Mouse (Mus musculus) MEL (cell line): ENCODE data around the gene Mrgprg. TPM values are rescaled to one million over a fixed set of nuclear protein-coding genes. Genes with fewer than 3 reads are reported as not detected.
A peak's percentile ranks its signal among the peaks of the same experiment; 100 is the strongest.

ENCODE experiments used
- DNase-seq: peaks from one replicate; pipeline ENCODE4 v3.0.0; 2011; ENCODE audit warnings: low read depth, low spot score
- H3K27ac ChIP-seq: 2 replicates; pipeline ENCODE4 v1.5.1; 2012; ENCODE audit warnings: low read depth, mild to moderate bottlenecking, control low read depth, low read length, moderate library complexity; ENCODE audit not compliant: control insufficient read depth
- H3K27me3 ChIP-seq, 2 experiments: fragments of 150-350 bp in 1 of 2; sonication (generic) in 1 of 2; 2 replicates each; pipeline ENCODE4 v1.6.1; 2012; ENCODE audit warnings: low read length in 2 of 2, mild to moderate bottlenecking in 2 of 2, improper control_type of control experiment in 1 of 2, moderate library complexity in 1 of 2; ENCODE audit not compliant: insufficient read depth in 2 of 2, control insufficient read depth in 1 of 2
- H3K36me3 ChIP-seq, 2 experiments: 2 replicates each; pipeline ENCODE4 v1.6.1; 2012 to 2014; ENCODE audit warnings: low read length in 2 of 2, improper control_type of control experiment in 1 of 2, inconsistent platforms in 1 of 2, mild to moderate bottlenecking in 1 of 2; ENCODE audit not compliant: insufficient read depth in 2 of 2, control insufficient read depth in 1 of 2
- H3K4me1 ChIP-seq, 2 experiments: fragments of 150-350 bp in 1 of 2; sonication (generic) in 1 of 2; 2 replicates each; pipeline ENCODE4 v1.6.1; 2012; ENCODE audit warnings: low read length in 2 of 2, improper control_type of control experiment in 1 of 2, mild to moderate bottlenecking in 1 of 2; ENCODE audit not compliant: insufficient read depth in 2 of 2, control insufficient read depth in 1 of 2
- H3K4me3 ChIP-seq, 2 experiments: fragments of 150-350 bp in 1 of 2; sonication (generic) in 1 of 2; 2 replicates each; pipeline ENCODE4 v1.5.1; 2012; ENCODE audit warnings: low read depth in 2 of 2, low read length in 2 of 2, mild to moderate bottlenecking in 2 of 2, moderate library complexity in 2 of 2, control low read depth in 1 of 2, improper control_type of control experiment in 1 of 2; ENCODE audit not compliant: control insufficient read depth in 1 of 2, insufficient read depth in 1 of 2
- H3K79me2 ChIP-seq: 2 replicates; pipeline ENCODE4 v1.6.1; 2012; ENCODE audit warnings: mild to moderate bottlenecking, low read length, moderate library complexity; ENCODE audit not compliant: control insufficient read depth, poor library complexity, insufficient read depth
- H3K9ac ChIP-seq: 2 replicates; pipeline ENCODE4 v1.6.1; 2012; ENCODE audit warnings: low read depth, mild to moderate bottlenecking, control low read depth, low read length, moderate library complexity; ENCODE audit not compliant: control insufficient read depth, poor library complexity, severe bottlenecking
- H3K9me3 ChIP-seq: fragments of 150-350 bp; sonication (generic); replicated peaks from 2 replicates; pipeline ENCODE4 v1.6.1; 2012; ENCODE audit warnings: mild to moderate bottlenecking, low read length, improper control_type of control experiment, moderate library complexity; ENCODE audit not compliant: insufficient read depth
- BHLHE40 ChIP-seq: IDR thresholded peaks from 2 replicates; pipeline ENCODE4 v1.6.1; 2012; ENCODE audit warnings: low read depth, mild to moderate bottlenecking, inconsistent platforms, low read length, improper control_type of control experiment, borderline replicate concordance
- CHD1 ChIP-seq: IDR thresholded peaks from 2 replicates; pipeline ENCODE4 v1.6.1; 2012; ENCODE audit warnings: low read depth, mild to moderate bottlenecking, inconsistent platforms, low read length, improper control_type of control experiment
- CHD2 ChIP-seq: IDR thresholded peaks from 2 replicates; pipeline ENCODE4 v1.6.1; 2011; ENCODE audit warnings: low read length, improper control_type of control experiment
- CTCF ChIP-seq, 3 experiments: IDR thresholded peaks in 2 of 3; conservative IDR thresholded peaks in 1 of 3; 2 replicates each; pipeline ENCODE4 v1.5.1; 2011 to 2012; ENCODE audit warnings: low read length in 3 of 3, low read depth in 2 of 3, mild to moderate bottlenecking in 2 of 3, improper control_type of control experiment in 1 of 3, inconsistent platforms in 1 of 3, mixed read lengths in 1 of 3, moderate library complexity in 1 of 3; ENCODE audit not compliant: control insufficient read depth in 1 of 3, insufficient read depth in 1 of 3, poor library complexity in 1 of 3, severe bottlenecking in 1 of 3
- ELF1 ChIP-seq: IDR thresholded peaks from 2 replicates; pipeline ENCODE4 v1.6.1; 2014; ENCODE audit warnings: low read depth, mild to moderate bottlenecking, inconsistent platforms, low read length, improper control_type of control experiment, moderate library complexity
- EP300 ChIP-seq, 2 experiments: IDR thresholded peaks; 2 replicates each; pipeline ENCODE4 v1.6.1; 2011; ENCODE audit warnings: improper control_type of control experiment in 2 of 2, low read length in 2 of 2, low read depth in 1 of 2, mild to moderate bottlenecking in 1 of 2
- ETS1 ChIP-seq: IDR thresholded peaks from 2 replicates; pipeline ENCODE4 v1.6.1; 2012; ENCODE audit warnings: low read depth, mild to moderate bottlenecking, inconsistent platforms, low read length, improper control_type of control experiment, moderate library complexity
- GABPA ChIP-seq: IDR thresholded peaks from 2 replicates; pipeline ENCODE4 v1.6.1; 2012; ENCODE audit warnings: low read depth, mild to moderate bottlenecking, inconsistent platforms, low read length, improper control_type of control experiment, moderate library complexity
- GATA1 ChIP-seq: IDR thresholded peaks from 2 replicates; pipeline ENCODE4 v1.6.1; 2011; ENCODE audit warnings: low read depth, low read length, improper control_type of control experiment
- HCFC1 ChIP-seq: IDR thresholded peaks from 2 replicates; pipeline ENCODE4 v1.6.1; 2012; ENCODE audit warnings: low read depth, mild to moderate bottlenecking, inconsistent platforms, low read length, improper control_type of control experiment, moderate library complexity
- JUND ChIP-seq: IDR thresholded peaks from 2 replicates; pipeline ENCODE4 v1.6.1; 2011; ENCODE audit warnings: low read depth, mild to moderate bottlenecking, improper control_type of control experiment, low read length
- KAT2A ChIP-seq: conservative IDR thresholded peaks from 2 replicates; pipeline ENCODE4 v1.6.1; 2012; ENCODE audit warnings: low read depth, low read length, improper control_type of control experiment, inconsistent platforms
- MAFK ChIP-seq: IDR thresholded peaks from 2 replicates; pipeline ENCODE4 v1.6.1; 2011; ENCODE audit warnings: low read depth, mild to moderate bottlenecking, low read length, improper control_type of control experiment, borderline replicate concordance
- MAX ChIP-seq: IDR thresholded peaks from 2 replicates; pipeline ENCODE4 v1.6.1; 2011; ENCODE audit warnings: low read length, improper control_type of control experiment
- MAZ ChIP-seq: IDR thresholded peaks from 2 replicates; pipeline ENCODE4 v1.6.1; 2012; ENCODE audit warnings: low read depth, mild to moderate bottlenecking, inconsistent platforms, low read length, improper control_type of control experiment
- MEF2A ChIP-seq: IDR thresholded peaks from 2 replicates; pipeline ENCODE4 v1.6.1; 2014; ENCODE audit warnings: low read depth, mild to moderate bottlenecking, inconsistent platforms, low read length, improper control_type of control experiment; ENCODE audit not compliant: poor library complexity, insufficient replicate concordance, severe bottlenecking; ENCODE audit errors: extremely low read depth
- NELFE ChIP-seq: IDR thresholded peaks from 2 replicates; pipeline ENCODE4 v1.6.1; 2011; ENCODE audit warnings: low read depth, low read length, improper control_type of control experiment
- NRF1 ChIP-seq: IDR thresholded peaks from 2 replicates; pipeline ENCODE4 v1.6.1; 2014; ENCODE audit warnings: low read depth, mild to moderate bottlenecking, inconsistent platforms, low read length, improper control_type of control experiment, moderate library complexity; ENCODE audit not compliant: poor library complexity, insufficient read depth, severe bottlenecking
- POLR2A ChIP-seq, 2 experiments: IDR thresholded peaks; 2 replicates each; pipeline ENCODE4 v1.6.1; 2011 to 2012; ENCODE audit warnings: low read length in 2 of 2, mild to moderate bottlenecking in 2 of 2, control low read depth in 1 of 2, improper control_type of control experiment in 1 of 2, low read depth in 1 of 2, moderate library complexity in 1 of 2; ENCODE audit not compliant: control insufficient read depth in 1 of 2, insufficient read depth in 1 of 2, poor library complexity in 1 of 2
- POLR2AphosphoS2 ChIP-seq: IDR thresholded peaks from 2 replicates; pipeline ENCODE4 v1.6.1; 2011; ENCODE audit warnings: low read length, improper control_type of control experiment
- POLR2AphosphoS5 ChIP-seq: IDR thresholded peaks from 2 replicates; pipeline ENCODE4 v1.6.1; 2012; ENCODE audit warnings: low read depth, borderline replicate concordance, mild to moderate bottlenecking, inconsistent platforms, low read length, moderate library complexity, mixed read lengths
- RAD21 ChIP-seq: IDR thresholded peaks from 2 replicates; pipeline ENCODE4 v1.6.1; 2011; ENCODE audit warnings: mild to moderate bottlenecking, low read depth, low read length, improper control_type of control experiment
- SIN3A ChIP-seq: IDR thresholded peaks from 2 replicates; pipeline ENCODE4 v1.6.1; 2012; ENCODE audit warnings: low read length, improper control_type of control experiment, inconsistent platforms
- SMC3 ChIP-seq: IDR thresholded peaks from 2 replicates; pipeline ENCODE4 v1.6.1; 2011; ENCODE audit warnings: low read depth, low read length, improper control_type of control experiment
- TBP ChIP-seq: IDR thresholded peaks from 2 replicates; pipeline ENCODE4 v1.8.0; 2011; ENCODE audit warnings: low read depth, low read length, improper control_type of control experiment
- TCF12 ChIP-seq: IDR thresholded peaks from 2 replicates; pipeline ENCODE4 v1.6.1; 2014; ENCODE audit warnings: low read depth, mild to moderate bottlenecking, inconsistent platforms, low read length, improper control_type of control experiment, moderate library complexity
- UBTF ChIP-seq: IDR thresholded peaks from 2 replicates; pipeline ENCODE4 v1.6.1; 2012; ENCODE audit warnings: low read depth, mild to moderate bottlenecking, inconsistent platforms, low read length, improper control_type of control experiment, moderate library complexity, borderline replicate concordance; ENCODE audit not compliant: insufficient read depth
- USF1 ChIP-seq: IDR thresholded peaks from 2 replicates; pipeline ENCODE4 v1.6.1; 2014; ENCODE audit warnings: low read depth, mild to moderate bottlenecking, inconsistent platforms, low read length, improper control_type of control experiment, moderate library complexity
- USF2 ChIP-seq, 2 experiments: IDR thresholded peaks; 2 replicates each; pipeline ENCODE4 v1.6.1; 2011 to 2012; ENCODE audit warnings: improper control_type of control experiment in 2 of 2, low read length in 2 of 2, borderline replicate concordance in 1 of 2, inconsistent platforms in 1 of 2, low read depth in 1 of 2, mild to moderate bottlenecking in 1 of 2; ENCODE audit not compliant: insufficient read depth in 1 of 2
- ZC3H11A ChIP-seq: IDR thresholded peaks from 2 replicates; pipeline ENCODE4 v1.6.1; 2012; ENCODE audit warnings: low read depth, mild to moderate bottlenecking, inconsistent platforms, low read length, improper control_type of control experiment
- ZKSCAN1 ChIP-seq: IDR thresholded peaks from 2 replicates; pipeline ENCODE4 v1.6.1; 2012; ENCODE audit warnings: low read depth, mild to moderate bottlenecking, inconsistent platforms, low read length, improper control_type of control experiment, moderate library complexity
- ZMIZ1 ChIP-seq: IDR thresholded peaks from 2 replicates; pipeline ENCODE4 v1.6.1; 2012; ENCODE audit warnings: low read depth, mild to moderate bottlenecking, inconsistent platforms, low read length, improper control_type of control experiment, moderate library complexity
- ZNF384 ChIP-seq: IDR thresholded peaks from 2 replicates; pipeline ENCODE4 v1.6.1; 2012; ENCODE audit warnings: low read depth, mild to moderate bottlenecking, inconsistent platforms, low read length, improper control_type of control experiment
- polyA plus RNA-seq, 2 experiments: library from polyadenylated mRNA; stranded (reverse) in 1 of 2; unstranded in 1 of 2; fragments of >175 nt in 1 of 2; fragments of >200 nt in 1 of 2; gene quantifications; 2 replicates each; pipeline versions ENCODE4 v1.2.1 to v1.2.4; 2012; ENCODE audit warnings: low replicate concordance in 2 of 2, low read depth in 1 of 2; ENCODE audit not compliant: insufficient read length in 2 of 2, insufficient read depth in 1 of 2, missing spikeins in 1 of 2
- total RNA-seq: library from RNA; depleted of rRNA; stranded (reverse); fragments of 300-350 nt; gene quantifications from 2 replicates; pipeline ENCODE4 v1.2.3, GENCODE M21; 2012

Mrgprg gene
- total and polyA plus RNA-seq, 3 experiments = not detected

DNA sequence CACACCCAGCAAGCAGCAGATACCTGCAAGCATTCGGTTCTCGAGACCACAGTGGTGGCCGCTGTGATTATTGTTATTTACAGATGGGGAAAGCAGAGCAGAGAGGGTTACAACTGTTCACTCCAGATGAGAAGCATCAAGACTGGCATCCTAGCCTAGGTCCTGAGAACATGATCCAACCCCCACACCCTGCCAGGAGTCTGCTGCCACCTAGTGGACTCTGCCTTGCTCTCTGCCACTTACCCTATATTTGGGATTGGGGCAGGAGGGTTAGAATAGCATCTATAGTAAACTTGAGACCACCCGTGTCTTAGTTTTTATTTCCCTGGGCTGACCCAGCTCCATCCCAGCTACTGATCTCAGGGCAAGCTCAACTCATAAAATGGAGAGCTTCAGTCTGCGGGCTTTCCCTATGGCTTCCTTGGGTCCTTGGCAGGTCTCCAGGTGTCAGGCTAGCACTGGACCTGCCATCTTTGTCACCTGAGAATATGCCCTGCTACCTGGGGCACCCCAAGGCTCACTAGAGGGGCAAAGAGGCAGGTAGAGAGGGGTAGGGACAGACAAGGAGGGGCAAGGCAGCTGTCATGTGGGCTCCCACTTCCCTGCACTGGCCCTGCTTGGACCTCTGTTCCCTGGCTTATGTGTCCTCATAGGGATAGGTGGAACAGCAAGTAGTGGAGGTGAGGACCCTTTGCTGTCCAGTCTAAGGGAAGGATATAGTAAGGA, 12.6 kb downstream of the Mrgprg start:
- no peak overlapping the region for H3K9ac ChIP-seq

DNA sequence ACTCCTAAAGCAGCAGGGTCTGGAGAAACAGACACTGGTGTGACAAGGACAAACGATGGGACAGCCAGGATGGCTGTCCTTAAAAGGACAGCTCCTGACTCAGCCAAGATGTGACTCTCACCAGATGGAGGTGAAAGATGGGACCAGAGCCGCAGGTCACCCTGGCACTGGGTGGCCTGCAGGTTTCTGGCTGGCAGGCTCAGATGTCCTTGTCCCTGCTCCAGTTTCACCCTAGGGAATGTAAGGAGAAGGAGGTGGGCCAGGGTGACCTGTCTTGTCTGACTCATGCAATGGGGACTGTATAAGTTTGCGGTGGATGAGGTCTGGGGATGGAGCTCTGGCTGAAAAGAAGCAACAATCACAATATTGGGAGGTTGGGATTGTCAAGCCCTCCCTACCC, 14.2 kb downstream of the Mrgprg start:
- no peaks in the 10 kb centered on the region for H3K9me3 ChIP-seq
- TF ChIP-seq CHD2 (no peak), ELF1 (no peak), EP300 (IDR thresholded peaks at IDR 0.05; ENCODE audit: low read depth in 1 of 2, low read length in 2 of 2) (no peak), ZMIZ1 (no peak), MAX (no peak), MEF2A (no peak), CHD1 (no peak), UBTF (no peak), ETS1 (no peak), USF2 (IDR thresholded peaks at IDR 0.05; ENCODE audit: borderline replicate concordance in 1 of 2, insufficient read depth in 1 of 2, low read depth in 1 of 2, low read length in 2 of 2) (no peak), KAT2A (no peak)
- H3K27me3 ChIP-seq = no peaks in the 10 kb centered on the region
- no peaks in the 10 kb centered on the region; the same call in 1 of the 2 replicates for H3K79me2 ChIP-seq
- H3K9ac ChIP-seq = no peak overlapping the region
- no peak overlapping the region for H3K27ac ChIP-seq
- H3K4me1 ChIP-seq = peaks cover 2 to 13% of the 10 kb centered on the region in 2 experiments; a peak in 3 of 4 replicates
- DNase-seq = no peak
- H3K36me3 ChIP-seq = peaks cover 0 to 6% of the 10 kb centered on the region in 2 experiments; a peak in 2 of 4 replicates
- H3K4me3 ChIP-seq = no peak overlapping the region

More for the DNA sequence above, 12.6 kb downstream of the Mrgprg start:
- H3K27ac ChIP-seq = no peak overlapping the region
- no peaks in the 10 kb centered on the region for H3K9me3 ChIP-seq
- peaks cover 2 to 24% of the 10 kb centered on the region in 2 experiments; a peak in 3 of 4 replicates for H3K4me1 ChIP-seq
- H3K4me3 ChIP-seq = no peak overlapping the region
- DNase-seq = peak; percentile 72
- H3K27me3 ChIP-seq = no peaks in the 10 kb centered on the region
- TF ChIP-seq ZKSCAN1 (no peak), ZC3H11A (peak; percentile 25; the same call in 1 of the 2 replicates), USF2 (IDR thresholded peaks at IDR 0.05; ENCODE audit: borderline replicate concordance in 1 of 2, insufficient read depth in 1 of 2, low read depth in 1 of 2, low read length in 2 of 2) (no peak), ELF1 (no peak), POLR2AphosphoS2 (no peak), MEF2A (no peak), CHD2 (no peak), KAT2A (no peak), GABPA (no peak), MAX (no peak), RAD21 (peak; percentile 62), POLR2A (IDR thresholded peaks at IDR 0.05; ENCODE audit: control insufficient read depth in 1 of 2, insufficient read depth in 1 of 2, low read depth in 1 of 2, low read length in 2 of 2, poor library complexity in 1 of 2) (no peak), ETS1 (no peak), CTCF (IDR thresholded peaks at IDR 0.05 in 2 of 3, conservative IDR thresholded peaks at IDR 0.05 in 1 of 3; ENCODE audit: control insufficient read depth in 1 of 3, insufficient read depth in 1 of 3, low read depth in 2 of 3, low read length in 3 of 3, poor library complexity in 1 of 3, severe bottlenecking in 1 of 3) (peak; percentile 90 to 91 (median 91)), HCFC1 (no peak), JUND (no peak), MAFK (no peak), MAZ (0 out of 2 replicates have a peak, but pooled peaks have one; percentile 53), GATA1 (no peak), USF1 (no peak), ZNF384 (no peak), TCF12 (no peak), POLR2AphosphoS5 (no peak), SMC3 (peak; percentile 73), NRF1 (no peak), SIN3A (0 out of 2 replicates have a peak, but pooled peaks have one; percentile 46), BHLHE40 (0 out of 2 replicates have a peak, but pooled peaks have one; percentile 18), EP300 (IDR thresholded peaks at IDR 0.05; ENCODE audit: low read depth in 1 of 2, low read length in 2 of 2) (no peak), NELFE (no peak), TBP (no peak)
- peaks cover 0 to 12% of the 10 kb centered on the region in 2 experiments; a peak in 2 of 4 replicates for H3K36me3 ChIP-seq
- no peaks in the 10 kb centered on the region; the same call in 1 of the 2 replicates for H3K79me2 ChIP-seq
